Mouse (Mus musculus): Measurements from ENCODE around the gene Rgl2.

DNA sequence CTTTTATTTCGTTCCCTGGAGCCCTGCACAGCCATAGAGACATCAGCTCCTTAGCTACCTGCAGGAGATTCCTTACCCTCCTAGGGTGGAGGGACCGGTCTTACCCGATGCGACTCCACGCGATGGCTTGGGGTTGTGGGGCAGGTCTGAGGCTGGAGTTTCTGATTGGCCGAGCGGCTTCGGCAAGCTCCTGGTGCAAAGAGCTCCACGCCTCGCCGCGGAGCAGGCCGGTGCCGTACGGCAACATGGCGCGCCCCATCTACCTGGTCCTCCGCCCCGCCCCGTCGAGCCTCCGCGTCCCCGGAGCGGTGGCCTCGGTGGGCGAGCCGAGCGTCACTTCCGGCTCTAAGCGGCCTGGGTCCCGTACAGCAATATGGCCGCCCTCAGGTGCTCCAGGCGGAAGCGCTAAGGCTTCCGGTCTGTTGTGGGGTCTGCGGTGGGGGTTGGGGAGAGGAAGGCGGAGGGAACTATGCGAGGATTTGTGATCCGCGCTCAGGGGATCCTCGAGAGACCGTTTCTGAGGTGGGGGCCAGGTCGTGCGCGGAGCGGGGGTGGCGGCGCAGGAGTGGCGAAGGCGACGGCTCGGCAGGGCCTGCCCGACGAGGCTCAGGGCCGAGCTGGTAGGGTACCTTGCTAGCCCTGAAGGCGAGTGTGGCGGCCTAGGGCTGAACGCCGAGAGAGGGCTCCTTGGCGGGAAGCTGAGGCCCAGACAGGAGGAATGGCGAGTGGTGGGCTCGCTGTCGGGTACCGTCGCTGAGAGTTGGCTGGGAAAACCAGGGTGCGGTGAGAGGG is 20.1 kb upstream of the Rgl2 start, which contains the start of gene Daxx:
- TF ChIP-seq POLR2A (IDR thresholded peaks at IDR 0.05; ENCODE audit: insufficient read depth, low read length) (peak; percentile 86), CTCF (IDR thresholded peaks at IDR 0.05; ENCODE audit: low read depth, low read length) (no peak), EP300 (IDR thresholded peaks at IDR 0.05; ENCODE audit: insufficient read depth, low read depth, low read length) (no peak)

Measured in ES-Bruce4 (cell line).